Mouse (Mus musculus): ENCODE measurements at regions not wholly inside any gene's neighbourhood (a gene's known extent, or its start where the extent isn't known, plus 50 kb on each side); places are given as distances from the start of the nearest gene placed in this dataset.

DNA sequence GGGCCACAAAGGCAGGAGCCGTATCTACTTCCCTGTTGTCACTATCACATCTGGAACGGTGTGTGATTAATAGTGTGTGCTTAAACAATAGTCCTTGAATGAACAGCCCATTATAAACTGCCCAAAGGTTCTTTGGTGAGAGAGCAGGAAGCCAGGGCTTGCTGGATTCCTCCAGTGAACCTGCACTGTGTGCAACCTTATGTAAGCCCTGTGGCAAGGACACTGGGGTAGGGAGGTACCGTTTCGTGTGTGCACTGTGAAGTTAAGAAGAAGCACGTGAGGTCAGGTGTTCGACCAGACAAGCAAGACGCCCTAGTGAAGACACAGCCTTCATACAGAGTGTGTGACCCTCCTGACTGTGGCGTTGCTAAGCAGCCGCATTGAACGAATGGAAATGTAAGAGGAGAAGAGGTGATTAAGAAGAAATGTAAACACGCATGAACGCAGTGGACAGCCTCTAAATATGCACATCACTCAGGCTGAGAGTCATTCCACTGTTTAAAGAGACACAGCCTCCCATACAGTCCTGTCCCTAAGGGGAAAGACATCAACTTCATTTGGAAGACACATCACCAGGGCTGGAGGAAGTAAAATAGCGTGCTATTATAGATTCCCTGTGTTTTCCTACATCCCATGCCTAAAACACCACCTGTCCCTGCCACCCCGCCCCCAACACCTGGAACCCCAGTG is 472.0 kb upstream of the Gm19410 start:
- DNase-seq (ENCODE audit: extremely low spot score in 1 of 2, low spot score in 1 of 2): no peak

- no peak for DNase-seq (ENCODE audit: extremely low spot score in 1 of 2, low spot score in 1 of 2)
Observed at GRCm38 (mm10) chr8:35296936-35297335, 468.7 kb upstream of the Gm19410 start.

GRCm38 (mm10) chr8:35299088-35299487 is 466.5 kb upstream of the Gm19410 start:
- DNase-seq (ENCODE audit: extremely low spot score in 1 of 2, low spot score in 1 of 2): no peak

- DNase-seq (ENCODE audit: extremely low spot score in 1 of 2, low spot score in 1 of 2): no peak
Observed at GRCm38 (mm10) chr8:35300359-35300758, 465.2 kb upstream of the Gm19410 start.

GRCm38 (mm10) chr8:35300881-35301521 is 464.6 kb upstream of the Gm19410 start:
- DNase-seq (ENCODE audit: extremely low spot score in 1 of 2, low spot score in 1 of 2): peak in 1 of 2 experiments; percentile 40

- no peak for DNase-seq (ENCODE audit: extremely low spot score in 1 of 2, low spot score in 1 of 2)
Observed at GRCm38 (mm10) chr8:35302856-35303255, 462.7 kb upstream of the Gm19410 start.

DNA sequence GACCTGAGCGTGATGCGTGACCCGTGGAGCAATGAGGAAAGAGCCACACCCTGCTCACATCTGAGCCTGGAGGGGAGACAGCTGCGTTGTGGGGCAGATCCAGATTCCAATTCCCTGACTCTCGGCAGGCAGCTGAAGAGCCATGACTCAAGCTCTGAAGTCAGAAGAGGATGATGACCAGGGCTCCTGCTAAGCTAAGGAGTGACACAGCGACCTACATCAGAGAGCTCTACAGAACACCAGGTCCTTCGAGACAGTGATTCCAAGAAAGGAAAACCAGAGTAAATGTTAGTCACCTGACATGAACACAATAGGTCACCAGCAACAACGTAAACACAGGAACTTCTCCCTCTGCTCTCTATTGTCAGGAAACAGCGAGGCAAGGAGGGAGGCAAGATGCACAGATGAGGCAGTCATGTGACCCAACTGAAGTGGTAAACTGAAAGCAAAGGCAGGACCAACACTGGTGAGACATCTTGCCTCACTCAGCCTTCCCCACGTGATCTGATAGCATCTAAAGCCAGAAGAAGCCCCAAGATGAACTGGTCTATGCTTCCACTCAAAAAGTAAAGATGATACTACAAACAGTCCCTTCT is 444.2 kb upstream of the Gm19410 start:
- DNase-seq (ENCODE audit: extremely low spot score in 1 of 2, low spot score in 1 of 2): no peak

DNA sequence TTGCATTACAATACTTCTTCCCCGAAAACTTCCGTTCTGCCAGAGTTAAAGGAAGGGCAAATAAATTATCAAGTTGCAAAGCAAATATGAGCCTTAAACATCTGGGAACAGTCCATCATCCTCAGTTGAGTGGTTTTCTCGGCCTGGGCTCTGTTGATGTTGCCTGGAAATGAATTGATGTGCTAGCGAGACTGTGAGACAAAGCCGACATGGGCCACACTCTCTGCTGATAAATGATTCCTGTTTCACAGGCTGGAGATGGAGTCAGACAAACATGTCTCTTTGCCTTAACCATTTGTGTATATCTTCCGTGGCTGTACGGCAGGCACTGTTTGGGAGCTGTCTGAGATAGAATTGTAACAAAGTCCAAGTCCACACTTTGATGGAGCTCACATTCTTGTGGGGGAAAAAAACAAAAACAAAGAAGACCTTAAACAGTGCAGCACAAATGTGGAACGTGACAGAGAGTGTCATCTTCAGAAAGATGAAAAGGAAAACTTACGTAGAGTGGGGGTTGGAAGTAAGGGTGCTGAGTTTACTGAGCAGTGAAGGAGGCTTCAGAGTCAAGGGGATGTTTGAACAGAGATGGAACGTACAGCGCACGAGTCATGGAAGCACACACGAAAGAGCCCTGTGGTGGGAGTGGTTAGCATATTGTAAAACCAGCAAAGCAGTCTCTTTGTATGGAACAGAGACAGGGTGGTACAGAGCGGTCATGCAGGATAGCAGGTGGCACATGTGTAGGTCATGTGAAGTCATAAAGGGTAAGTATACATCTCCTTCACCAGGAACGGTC is 442.2 kb upstream of the Gm19410 start:
- no peak for DNase-seq (ENCODE audit: extremely low spot score in 1 of 2, low spot score in 1 of 2)
